Mouse (Mus musculus) forebrain, postnatal 0 days (tissue): Measurements from ENCODE around the gene B4galt4. TPM values are rescaled to one million over a fixed set of nuclear protein-coding genes. Genes with fewer than 3 reads are reported as not detected.
"Not testable (repeated sequence)": the region's sequence is repeated elsewhere in the genome, so short reads cannot be mapped to it uniquely, and the experiment has no call there.

Experiments used
- ATAC-seq: fragments of 200-750 bp; cut with Nextera tagmentation; 2 replicates; pipeline ENCODE4 v1.8.0; 2017; ENCODE audit warnings: mild to moderate bottlenecking, moderate library complexity
- DNase-seq: peaks from one replicate; pipeline ENCODE4 v3.0.0-alpha.2; 2015
- H3K27ac ChIP-seq: fragments of 300-500 bp; sonication (generic); 2 replicates; pipeline ENCODE4 v1.5.1; 2014; ENCODE audit warnings: low read depth, mild to moderate bottlenecking, antibody characterized with exemption, low read length, moderate library complexity, mixed read lengths
- H3K27me3 ChIP-seq: fragments of 300-500 bp; sonication (generic); 2 replicates; pipeline ENCODE4 v1.6.1; 2014; ENCODE audit warnings: mild to moderate bottlenecking, low read length, mixed read lengths; ENCODE audit not compliant: insufficient read depth
- H3K36me3 ChIP-seq: fragments of 300-500 bp; sonication (generic); 2 replicates; pipeline ENCODE4 v1.6.1; 2014; ENCODE audit warnings: mild to moderate bottlenecking, moderate library complexity; ENCODE audit not compliant: insufficient read depth
- H3K4me1 ChIP-seq: fragments of 300-500 bp; sonication (generic); 2 replicates; pipeline ENCODE4 v1.6.1; 2014; ENCODE audit warnings: antibody characterized with exemption; ENCODE audit not compliant: insufficient read depth
- H3K4me2 ChIP-seq: fragments of 300-500 bp; sonication (generic); 2 replicates; pipeline ENCODE4 v1.6.1; 2014; ENCODE audit warnings: low read depth, mild to moderate bottlenecking, moderate library complexity
- H3K4me3 ChIP-seq: fragments of 300-500 bp; sonication (generic); 2 replicates; pipeline ENCODE4 v1.5.1; 2014; ENCODE audit warnings: low read depth, low read length, mixed read lengths
- H3K9ac ChIP-seq: fragments of 300-500 bp; sonication (generic); 2 replicates; pipeline ENCODE4 v1.6.1; 2014; ENCODE audit warnings: mild to moderate bottlenecking
- H3K9me3 ChIP-seq: fragments of 300-500 bp; sonication (generic); 2 replicates; pipeline ENCODE4 v1.6.1; 2016; ENCODE audit warnings: low read length
- CTCF ChIP-seq: sonication (generic); IDR thresholded peaks from 2 replicates; pipeline ENCODE4 v1.5.1; 2016; ENCODE audit warnings: antibody characterized with exemption, control low read depth, low read depth
- WGBS: fragments of 180-500 bp; shearing (Covaris S2); extraction: QIAGEN DNeasy Blood & Tissue Kit; methylation state at CpG from one replicate; pipeline ENCODE4 v1.1.7; 2014; 5-methylcytosine and 5-hydroxymethylcytosine counted together
- polyA plus RNA-seq: library from polyadenylated mRNA; unstranded; fragments of >200 nt; fragmentation: Nextera tagmentation; extraction: Ambion mirVana; gene quantifications from 2 replicates; pipeline ENCODE4 v1.2.1, GENCODE M21; 2015
- total RNA-seq: library from RNA; depleted of rRNA; stranded (reverse); fragments of >200 nt; gene quantifications from 2 replicates; pipeline ENCODE4 v1.2.3, GENCODE M21; 2014; rRNA removed

B4galt4 gene
- total and polyA plus RNA-seq, 2 experiments from 2014 or later, result 25.0 to 27.3 TPM

DNA sequence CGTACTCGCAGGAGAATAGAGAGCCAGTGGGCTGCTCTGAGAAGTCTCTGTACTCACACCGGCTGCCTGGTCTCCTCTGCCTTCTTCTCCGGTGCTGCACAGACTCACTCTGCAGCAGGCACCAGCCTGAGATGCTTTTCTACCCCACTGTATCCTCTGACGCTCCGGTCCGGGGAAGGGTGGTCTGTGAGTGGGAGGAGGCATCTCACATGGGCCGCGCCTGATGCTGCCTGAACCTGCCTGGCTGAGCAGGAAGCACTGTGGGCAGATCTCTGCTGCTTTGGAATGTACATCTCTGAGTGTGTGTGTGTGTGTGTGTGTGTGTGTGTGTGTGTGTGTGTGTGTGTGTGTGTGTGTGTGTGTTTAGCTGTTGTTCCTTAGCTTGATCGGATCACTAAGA, 58.0 kb downstream of the B4galt4 start, which contains the start of gene Upk1b:
Gene Upk1b, minus strand, starts transcription at position 238 of the 400 bp plus-strand sequence.
- H3K4me3 ChIP-seq, result no peak within 1 kb of the TSS
- ATAC-seq (no peak), DNase-seq (no peak)
- no peaks in the 10 kb centered on the region for H3K9me3 ChIP-seq
- no peaks in the 10 kb centered on the region for H3K4me1 ChIP-seq
- no peak within 1 kb of the TSS for H3K4me2 ChIP-seq
- WGBS, result 54% methylated on average over 10 of the region's 10 CpGs
- H3K9ac ChIP-seq, result no peak within 1 kb of the TSS
- no peak within 1 kb of the TSS for H3K27ac ChIP-seq
- TF ChIP-seq CTCF, result no peak
- H3K36me3 ChIP-seq, result no peaks in the 10 kb centered on the region
- no peaks in the 10 kb centered on the region for H3K27me3 ChIP-seq

DNA sequence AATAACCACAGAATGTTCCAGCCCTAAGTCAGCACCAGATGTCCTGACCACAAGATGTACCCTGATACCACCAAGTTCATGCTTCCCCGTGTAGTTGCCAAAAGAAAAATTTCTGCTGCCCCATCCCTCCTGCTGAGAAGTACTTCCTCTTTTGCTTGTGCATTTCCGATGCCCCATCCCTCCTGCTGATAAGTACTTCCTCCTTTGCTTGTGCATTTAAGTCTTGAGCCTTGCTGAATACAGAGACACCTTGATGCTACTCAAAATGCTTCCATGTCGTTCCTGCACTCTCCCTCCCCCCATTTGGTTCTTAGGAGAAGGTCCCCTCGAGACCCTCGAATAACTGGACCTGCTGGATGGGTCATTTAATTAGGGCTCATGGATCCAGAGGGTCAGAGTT, 65.7 kb downstream of the B4galt4 start:
- H3K36me3 ChIP-seq, H3K4me3 ChIP-seq, H3K27ac ChIP-seq, H3K9me3 ChIP-seq, DNase-seq, H3K4me1 ChIP-seq, H3K4me2 ChIP-seq, ATAC-seq, H3K9ac ChIP-seq, H3K27me3 ChIP-seq: not testable (repeated sequence)
- 84% methylated on average over 5 of the region's 5 CpGs for WGBS

DNA sequence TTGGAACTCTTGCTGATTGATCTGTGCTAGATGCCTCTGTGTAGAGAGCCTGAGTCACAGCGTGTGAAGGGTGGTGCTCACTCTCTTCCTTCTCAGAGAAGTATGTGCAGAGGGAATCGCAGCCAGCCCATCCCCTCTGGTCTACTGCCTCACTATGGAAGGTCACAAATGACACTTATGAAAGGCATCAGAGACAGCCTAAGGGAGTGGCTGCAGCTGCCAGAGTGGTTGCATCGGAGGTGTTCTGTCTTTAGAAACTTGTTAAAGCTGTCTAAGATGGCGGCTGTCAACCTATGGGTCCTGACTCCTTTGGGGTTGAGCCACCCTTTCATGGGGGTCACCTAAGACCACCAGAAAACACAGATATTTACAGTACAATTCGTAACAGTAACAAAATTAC, 68.1 kb downstream of the B4galt4 start:
- WGBS, result 89% methylated on average over 5 of the region's 5 CpGs
- H3K4me2 ChIP-seq, result no peak overlapping the region
- no peaks in the 10 kb centered on the region for H3K9me3 ChIP-seq
- H3K27ac ChIP-seq, result no peak overlapping the region
- ATAC-seq (no peak), DNase-seq (no peak)
- no peak for TF ChIP-seq CTCF
- no peaks in the 10 kb centered on the region for H3K36me3 ChIP-seq
- no peak overlapping the region for H3K9ac ChIP-seq
- H3K4me1 ChIP-seq, result no peaks in the 10 kb centered on the region
- no peak overlapping the region for H3K4me3 ChIP-seq
- no peaks in the 10 kb centered on the region for H3K27me3 ChIP-seq

DNA sequence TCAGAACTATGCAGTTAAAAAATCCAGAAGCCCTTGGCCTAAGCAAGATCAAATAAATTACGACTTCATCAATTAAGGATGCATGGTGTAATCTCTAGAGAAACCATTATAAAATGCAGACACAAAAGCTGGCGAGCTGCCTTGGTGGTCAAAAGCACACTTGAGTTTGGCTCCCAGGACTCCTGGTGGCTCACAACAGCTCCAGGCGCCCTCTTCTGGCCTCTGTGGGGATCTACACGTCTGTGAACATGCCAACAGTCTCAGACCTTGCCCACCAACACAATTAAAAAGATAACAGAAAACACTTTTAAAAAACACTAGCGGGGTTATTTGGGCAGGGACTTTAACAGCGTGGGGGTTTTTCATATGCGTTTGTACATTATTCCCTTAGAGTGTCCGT, 70.5 kb downstream of the B4galt4 start:
- no peaks in the 10 kb centered on the region for H3K27me3 ChIP-seq
- peak; percentile 73 for TF ChIP-seq CTCF
- DNase-seq (peak; percentile 75), ATAC-seq (no peak)
- no peaks in the 10 kb centered on the region for H3K9me3 ChIP-seq
- no peaks in the 10 kb centered on the region for H3K36me3 ChIP-seq
- WGBS, result 28% methylated on average over 8 of the region's 8 CpGs
- no peak overlapping the region for H3K4me3 ChIP-seq
- H3K27ac ChIP-seq, result no peak overlapping the region
- H3K9ac ChIP-seq, result no peak overlapping the region
- H3K4me2 ChIP-seq, result no peak overlapping the region
- peaks cover 9% of the 10 kb centered on the region; the same call in 1 of the 2 replicates for H3K4me1 ChIP-seq

Other genes starting within 250 kb of the B4galt4 start
- 30.3 and 34.3 TPM in 2 replicates for gene Timmdc1, start 219.6 kb upstream of the B4galt4 start, total RNA-seq
- 22.2 and 27.2 TPM in 2 replicates for gene Timmdc1, start 219.6 kb upstream of the B4galt4 start, polyA plus RNA-seq
- 38.4 and 47.5 TPM in 2 replicates for gene Poglut1, start 192.0 kb upstream of the B4galt4 start, total RNA-seq
- 29.8 and 36.5 TPM in 2 replicates for gene Poglut1, start 192.0 kb upstream of the B4galt4 start, polyA plus RNA-seq
- gene Tmem39a, start 183.6 kb upstream of the B4galt4 start, total RNA-seq, result 12.1 and 16.2 TPM in 2 replicates
- gene Tmem39a, start 183.6 kb upstream of the B4galt4 start, polyA plus RNA-seq, result 14.4 and 16.2 TPM in 2 replicates
- gene Arhgap31, start 29.0 kb upstream of the B4galt4 start, total RNA-seq, result 7.7 and 9.6 TPM in 2 replicates
- gene Arhgap31, start 29.0 kb upstream of the B4galt4 start, polyA plus RNA-seq, result 1.8 and 2.4 TPM in 2 replicates
- 0.15 and 1.3 TPM in 2 replicates for gene Upk1b, start 58.1 kb downstream of the B4galt4 start, total RNA-seq
- 0.57 and 0.62 TPM in 2 replicates for gene Upk1b, start 58.1 kb downstream of the B4galt4 start, polyA plus RNA-seq
- gene 4930435E12Rik, start 86.5 kb downstream of the B4galt4 start, total RNA-seq, result not detected in 2 replicates
- not detected in 2 replicates for gene 4930435E12Rik, start 86.5 kb downstream of the B4galt4 start, polyA plus RNA-seq
- 10.8 and 12.2 TPM in 2 replicates for gene Igsf11, start 150.4 kb downstream of the B4galt4 start, total RNA-seq
- 1.8 and 2.6 TPM in 2 replicates for gene Igsf11, start 150.4 kb downstream of the B4galt4 start, polyA plus RNA-seq